Mouse (Mus musculus) kidney, postnatal 25 days (tissue): Measurements from ENCODE around the gene Gm42517.

Experiments used
- DNase-seq, 2 experiments: peaks; one replicate each; pipeline ENCODE4 v3.0.0; 2021; ENCODE audit warnings: mixed read lengths in 2 of 2

The Gm42517 gene

DNA sequence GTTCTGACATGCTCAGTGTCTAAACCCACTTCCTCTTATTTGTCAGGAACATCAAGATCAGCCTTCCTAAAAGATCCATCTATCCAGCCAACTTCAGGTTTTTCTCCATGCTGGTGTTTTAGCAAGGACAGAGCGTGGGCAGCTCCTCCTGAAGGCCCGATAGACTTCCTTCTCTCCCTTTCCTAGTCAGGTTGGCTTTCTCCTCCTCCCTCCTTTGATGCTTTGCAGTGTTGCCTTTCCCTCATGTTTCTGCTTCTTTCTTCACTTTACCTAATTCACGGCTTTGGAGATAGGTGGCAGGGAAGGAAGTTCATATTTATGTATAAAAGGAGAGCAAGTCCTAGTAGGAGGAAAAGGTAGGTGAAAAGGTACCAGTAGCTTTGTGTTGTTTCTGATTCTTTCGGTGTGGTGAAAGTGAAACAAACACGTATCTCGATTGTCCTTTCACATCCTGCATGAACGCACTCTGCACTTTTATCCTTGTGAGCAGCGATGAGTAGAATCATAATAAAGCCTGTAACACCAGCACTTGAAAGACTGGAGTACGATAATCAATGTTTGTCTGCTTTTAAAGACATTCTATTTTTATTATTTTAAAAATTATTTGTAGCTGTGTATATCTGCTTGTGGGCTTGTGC lies 18.1 kb downstream of the Gm42517 start:
- no peak for DNase-seq

DNA sequence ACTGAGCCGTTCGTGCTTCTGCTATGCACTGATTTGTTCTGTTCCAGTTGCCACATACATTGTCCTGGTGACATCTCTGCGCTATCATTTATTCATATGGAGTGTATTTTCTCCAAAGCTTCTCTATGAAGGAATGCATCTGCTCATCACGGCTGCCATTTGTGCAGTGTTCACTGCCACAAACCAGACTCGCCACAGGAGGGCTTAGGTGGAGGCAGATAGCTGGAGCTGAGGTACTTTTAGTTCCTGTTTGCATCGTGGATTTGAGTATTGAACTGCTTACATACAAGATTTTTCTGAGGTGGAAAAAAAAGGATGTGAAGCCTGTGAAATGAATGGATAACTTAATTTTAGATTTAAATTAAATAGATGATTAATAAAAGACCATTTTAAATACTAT lies 19.9 kb downstream of the Gm42517 start:
- DNase-seq: no peak

DNA sequence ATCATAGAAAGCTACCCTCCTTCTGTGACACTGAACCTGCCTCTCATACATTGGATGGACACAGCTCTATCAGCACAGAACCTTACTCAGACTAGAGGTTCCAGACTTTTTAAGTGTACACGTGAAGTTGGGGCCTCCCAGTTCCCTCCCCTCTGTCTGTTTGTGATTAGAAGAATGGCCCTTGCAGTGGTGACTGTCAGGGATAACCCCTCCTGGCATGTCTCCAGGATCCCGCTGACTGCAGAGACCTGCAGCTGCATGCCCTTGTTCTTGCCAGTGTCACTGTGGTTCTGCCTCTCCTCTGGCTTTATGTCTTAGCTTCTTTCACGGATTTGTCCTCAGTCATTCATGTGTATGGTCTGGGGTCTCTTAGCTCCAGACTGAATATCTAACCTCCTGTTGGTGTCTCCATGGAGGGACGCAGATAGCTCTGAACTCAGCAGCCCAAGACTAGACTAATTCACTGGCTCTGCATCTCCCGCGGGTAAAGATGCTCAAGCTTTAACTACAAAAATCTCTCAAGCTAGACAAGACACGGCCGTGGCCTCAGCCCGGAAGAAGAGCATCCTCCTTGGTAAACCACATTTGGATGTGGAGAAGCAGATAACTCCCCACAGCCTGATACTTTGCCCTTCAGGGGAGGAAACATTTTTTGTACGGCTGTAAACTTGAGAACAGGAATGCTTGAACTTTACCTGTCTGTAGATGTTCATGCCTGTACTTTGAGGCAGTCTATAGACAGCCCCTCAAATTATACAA lies 22.2 kb downstream of the Gm42517 start:
- no peak for DNase-seq

DNA sequence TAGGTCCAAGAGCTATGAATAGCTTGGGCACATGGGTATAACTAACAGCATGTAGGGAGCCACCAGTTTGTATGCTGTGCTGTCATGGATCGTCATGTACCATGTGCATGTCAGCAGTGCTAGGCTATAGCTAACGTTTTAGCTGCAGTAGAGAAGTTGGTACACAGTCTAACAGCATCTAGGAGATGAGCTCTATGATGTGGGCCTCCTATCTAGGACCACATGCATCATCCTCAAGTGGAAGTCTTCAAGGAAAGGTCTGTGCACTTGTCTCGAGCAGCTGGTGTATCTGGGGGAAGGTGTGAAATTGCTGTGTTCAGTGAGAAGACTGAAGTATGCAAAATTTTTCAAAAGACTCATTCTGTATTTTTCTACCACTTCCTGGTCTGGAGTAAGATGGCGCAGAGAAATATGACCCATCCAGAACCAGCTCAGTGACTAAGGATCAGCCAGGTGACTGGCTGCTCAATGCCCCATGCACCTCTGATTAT lies 24.0 kb downstream of the Gm42517 start:
- DNase-seq: no peak

DNA sequence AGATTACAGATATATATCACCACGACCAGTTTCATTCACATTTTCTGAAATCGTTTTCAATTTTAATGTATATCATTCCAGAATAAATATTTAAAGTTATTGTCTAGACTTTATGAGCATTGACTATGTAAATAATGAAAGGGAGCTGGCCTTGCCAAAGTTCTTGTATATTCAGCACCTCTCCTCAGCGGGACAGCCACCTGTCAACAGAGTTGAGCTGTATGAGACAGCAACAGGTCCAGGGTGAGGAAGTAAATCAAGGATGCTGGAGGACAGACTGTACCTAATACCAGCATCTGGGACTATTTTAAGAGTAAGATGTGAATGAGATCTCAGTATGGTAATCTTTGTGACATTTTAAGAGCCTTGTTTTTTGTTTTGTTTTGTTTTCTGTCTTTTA lies 29.7 kb downstream of the Gm42517 start:
- DNase-seq: no peak

DNA sequence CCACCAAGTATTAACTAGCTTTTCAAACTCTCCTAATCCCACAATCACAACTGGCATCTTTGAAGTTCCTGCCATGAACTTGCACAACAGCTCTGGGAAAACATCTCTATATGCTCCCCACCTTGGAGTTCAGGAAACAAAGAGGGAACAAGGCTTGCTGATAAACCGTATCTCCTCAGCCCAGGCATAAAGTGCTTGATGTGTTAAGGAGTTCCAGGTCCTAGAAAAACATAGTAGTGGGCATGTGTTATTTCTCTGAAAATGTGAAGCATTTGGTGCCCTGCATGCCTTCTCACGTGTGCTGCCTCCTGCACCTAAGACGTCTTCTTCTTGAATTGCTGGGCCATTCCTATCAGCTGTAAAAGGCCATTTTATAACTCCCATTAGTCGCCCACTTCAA lies 30.3 kb downstream of the Gm42517 start:
- no peak for DNase-seq

DNA sequence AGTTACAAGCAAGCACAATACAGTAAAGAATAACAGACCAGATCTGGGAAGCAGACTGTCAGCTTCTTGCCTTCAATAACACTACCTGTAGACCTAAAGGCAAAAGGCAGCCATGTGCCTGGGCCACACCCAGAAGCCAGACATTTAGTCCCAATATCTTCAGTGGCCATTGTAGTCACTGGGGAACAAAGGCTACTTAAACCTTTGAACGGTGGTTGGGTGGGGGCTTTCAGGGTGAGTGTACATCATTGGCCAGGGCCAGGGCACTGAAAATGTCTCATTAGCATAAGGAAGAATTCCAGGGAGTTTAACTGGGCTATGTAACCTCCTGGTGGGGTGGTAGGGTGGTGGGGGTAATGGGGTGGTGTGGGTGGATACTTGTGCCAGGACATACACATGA lies 36.7 kb downstream of the Gm42517 start:
- no peak for DNase-seq
